Mouse (Mus musculus) right cerebral cortex, postnatal 4 days (tissue): Measurements from ENCODE around the gene Pik3cb.
A peak's percentile ranks its signal among the peaks of the same experiment; 100 is the strongest.

Source experiments
- DNase-seq: peaks from one replicate; pipeline ENCODE4 v3.0.0-alpha.2; 2022

Pik3cb gene

GRCm38 (mm10) chr9:99146855-99147735 lies 6.7 kb upstream of the Pik3cb start:
- no peak for DNase-seq

- no peak for DNase-seq
These were observed 5.3 kb upstream of the Pik3cb start for GRCm38 (mm10) chr9:99145756-99146155.

GRCm38 (mm10) chr9:99144416-99144989 lies 4.1 kb upstream of the Pik3cb start:
- DNase-seq, result no peak

- DNase-seq, result no peak
These were observed 1.2 kb upstream of the Pik3cb start for GRCm38 (mm10) chr9:99141618-99142017.

- DNase-seq, result no peak
These were observed 750 bp upstream of the Pik3cb start for GRCm38 (mm10) chr9:99141171-99141570.

GRCm38 (mm10) chr9:99139194-99140023 lies 1.0 kb downstream of the Pik3cb start:
- peak; percentile 46 for DNase-seq

GRCm38 (mm10) chr9:99137301-99137700 lies 3.1 kb downstream of the Pik3cb start:
- DNase-seq, result no peak

GRCm38 (mm10) chr9:99131951-99132470 lies 8.4 kb downstream of the Pik3cb start:
- DNase-seq, result no peak

GRCm38 (mm10) chr9:99131119-99131518 lies 9.3 kb downstream of the Pik3cb start:
- DNase-seq, result no peak

GRCm38 (mm10) chr9:99127578-99127977 lies 12.8 kb downstream of the Pik3cb start:
- DNase-seq, result no peak

- no peak for DNase-seq
These were observed 17.7 kb downstream of the Pik3cb start for GRCm38 (mm10) chr9:99122749-99123148.

- peak; percentile 42 for DNase-seq
These were observed 28.0 kb downstream of the Pik3cb start for GRCm38 (mm10) chr9:99112409-99112808.

- DNase-seq, result no peak
These were observed 29.3 kb downstream of the Pik3cb start for GRCm38 (mm10) chr9:99111085-99111484.

- no peak for DNase-seq
These were observed 30.2 kb downstream of the Pik3cb start for GRCm38 (mm10) chr9:99110213-99110612.

GRCm38 (mm10) chr9:99109585-99109984 lies 30.8 kb downstream of the Pik3cb start:
- DNase-seq, result no peak

GRCm38 (mm10) chr9:99104449-99104848 lies 36.0 kb downstream of the Pik3cb start:
- DNase-seq, result no peak

- no peak for DNase-seq
These were observed 36.6 kb downstream of the Pik3cb start for GRCm38 (mm10) chr9:99103865-99104264.

GRCm38 (mm10) chr9:99098482-99099129 lies 41.8 kb downstream of the Pik3cb start:
- DNase-seq, result no peak

- DNase-seq, result no peak
These were observed 42.8 kb downstream of the Pik3cb start for GRCm38 (mm10) chr9:99097668-99098067.

- DNase-seq, result no peak
These were observed 45.2 kb downstream of the Pik3cb start for GRCm38 (mm10) chr9:99095192-99095591.

GRCm38 (mm10) chr9:99090546-99090945 lies 49.9 kb downstream of the Pik3cb start:
- DNase-seq, result no peak

GRCm38 (mm10) chr9:99089904-99090303 lies 50.5 kb downstream of the Pik3cb start:
- no peak for DNase-seq

- no peak for DNase-seq
These were observed 58.7 kb downstream of the Pik3cb start for GRCm38 (mm10) chr9:99081718-99082117.
